24 mouse cellular contexts compared by ENCODE assay signal in the genomic region with DNA sequence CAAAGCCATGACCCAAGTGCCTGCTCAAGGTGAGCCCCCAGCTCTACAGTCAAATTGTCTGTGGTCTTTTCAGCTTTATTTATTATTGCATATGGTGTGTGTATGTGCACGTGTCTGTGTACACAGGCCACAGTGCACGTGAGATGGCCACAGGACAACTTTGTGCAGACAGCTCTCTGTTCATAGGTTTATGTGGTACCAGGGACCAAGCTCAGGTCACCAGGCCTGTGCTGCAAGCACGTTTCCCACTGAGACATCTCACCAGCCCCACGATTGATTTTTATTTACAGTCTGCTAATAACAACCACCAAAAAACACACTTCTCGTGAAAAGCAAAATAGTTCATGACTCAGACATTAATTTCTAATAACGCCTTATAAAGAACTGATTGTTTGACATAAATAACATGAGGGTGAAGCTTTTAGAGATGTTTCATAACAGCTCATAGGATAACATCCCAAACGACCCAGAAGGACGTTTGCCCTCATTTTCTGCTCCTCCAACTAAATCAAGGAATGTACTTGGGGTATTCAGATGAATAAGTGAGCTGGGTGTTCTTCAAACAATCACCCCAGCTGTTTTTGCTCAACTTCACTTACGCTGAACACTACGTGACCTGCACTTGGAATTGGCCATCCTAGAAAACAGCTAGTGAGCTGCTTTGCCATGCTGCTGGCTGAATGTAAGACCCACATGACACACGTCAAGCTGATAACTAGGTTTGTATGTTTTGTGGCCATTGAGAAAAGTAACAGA. TPM values are rescaled to one million over a fixed set of nuclear protein-coding genes. Genes with fewer than 3 reads are reported as not detected.
"Had no signal": no experiment of that assay in that cellular context is flagged by ENCODE, and none has a peak within 500 bp of the region (broad histone marks: within the 10 kb centered on the region; RNA-seq: fewer than 3 reads in every experiment).

No protein-coding gene starts in this region.

- H3K4me3 ChIP-seq: gastrocnemius, adult 2 months; heart, embryonic 10.5 days; heart, embryonic 12.5 days; hindbrain, embryonic 10.5 days; hindbrain, embryonic 12.5 days; intestine, embryonic 15.5 days; layer of hippocampus, adult 2 months; left cerebral cortex, adult 2 months; limb, embryonic 10.5 days; limb, embryonic 12.5 days had no signal

- H3K36me3 ChIP-seq: heart, embryonic 10.5 days; heart, embryonic 12.5 days; hindbrain, embryonic 10.5 days; hindbrain, embryonic 12.5 days; intestine, embryonic 15.5 days; limb, embryonic 10.5 days; limb, embryonic 12.5 days had no signal

- H3K27me3 ChIP-seq: heart, embryonic 12.5 days; hindbrain, embryonic 12.5 days; intestine, embryonic 15.5 days; limb, embryonic 12.5 days had no signal

- H3K9ac ChIP-seq: heart, embryonic 12.5 days; hindbrain, embryonic 12.5 days; hindbrain, embryonic 14.5 days; intestine, embryonic 15.5 days; limb, embryonic 12.5 days had no signal

- ATAC-seq: forebrain, embryonic 16.5 days; hindbrain, embryonic 16.5 days; inflammation-experienced regulatory T-cells, adult 6 months; intestine, embryonic 15.5 days; intestine, postnatal 0 days had no signal

- DNase-seq: gastrocnemius, adult 2 months; gastrocnemius, postnatal 10 days; gastrocnemius, postnatal 25 days; heart, postnatal 10 days; heart, postnatal 4 days; kidney, adult 18-20 months; kidney, adult 8-10 months; kidney, postnatal 10 days; kidney, postnatal 25 days; kidney, postnatal 4 days had no signal

- H3K9me3 ChIP-seq: heart, embryonic 10.5 days; heart, embryonic 12.5 days; hindbrain, embryonic 10.5 days; hindbrain, embryonic 12.5 days; intestine, embryonic 15.5 days; limb, embryonic 10.5 days; limb, embryonic 12.5 days had no signal

- H3K4me1 ChIP-seq: heart, embryonic 10.5 days; heart, embryonic 12.5 days; hindbrain, embryonic 12.5 days; intestine, embryonic 15.5 days; limb, embryonic 10.5 days; limb, embryonic 12.5 days had no signal

- H3K4me2 ChIP-seq: heart, embryonic 12.5 days; hindbrain, embryonic 12.5 days; hindbrain, embryonic 14.5 days; intestine, embryonic 15.5 days; limb, embryonic 12.5 days had no signal

- H3K27ac ChIP-seq: gastrocnemius, adult 2 months; heart, embryonic 10.5 days; hindbrain, embryonic 10.5 days; hindbrain, embryonic 12.5 days; hindbrain, embryonic 14.5 days; intestine, embryonic 15.5 days; layer of hippocampus, adult 2 months; left cerebral cortex, adult 2 months; limb, embryonic 10.5 days; limb, embryonic 12.5 days had no signal

RNA-seq across cellular contexts. Expression of gene Atp8b4, which starts 15.0 kb away (rescaled TPM):
- polyA plus RNA-seq: forebrain, embryonic 16.5 days had no signal
